Mouse (Mus musculus) hematopoietic stem cell, adult 5-6 weeks (primary cell): ENCODE measurements at regions not wholly inside any gene's neighbourhood (a gene's known extent, or its start where the extent isn't known, plus 50 kb on each side); places are given as distances from the start of the nearest gene placed in this dataset.

Source experiments
- ATAC-seq, 2 experiments: fragments of 125-278 bp in 1 of 2; replicated peaks in 1 of 2; 2 replicates each; pipeline ENCODE4 v1.8.0; 2016 to 2017; ENCODE audit warnings: inconsistent platforms in 2 of 2, mild to moderate bottlenecking in 2 of 2, moderate number of reproducible peaks in 2 of 2, low read depth in 1 of 2, moderate TSS enrichment in 1 of 2; ENCODE audit not compliant: low FRiP score in 2 of 2, poor library complexity in 2 of 2, severe bottlenecking in 2 of 2, insufficient read depth in 1 of 2, low TSS enrichment in 1 of 2

GRCm38 (mm10) chr15:28732409-28732808, 528.9 kb downstream of the Dnah5 start:
- no peak for ATAC-seq

GRCm38 (mm10) chr15:28740591-28740990, 537.0 kb downstream of the Dnah5 start:
- ATAC-seq, result no peak

GRCm38 (mm10) chr15:28745691-28746090, 542.1 kb downstream of the Dnah5 start:
- ATAC-seq, result 0 out of 4 replicates have a peak, but pooled peaks have one; percentile 17 to 25

GRCm38 (mm10) chr15:28746603-28747002, 543.1 kb downstream of the Dnah5 start:
- no peak for ATAC-seq

- no peak for ATAC-seq
These were observed 555.2 kb downstream of the Dnah5 start for GRCm38 (mm10) chr15:28758736-28759135.
